Comparison of ENCODE assay signal across 10 mouse cellular contexts in genomic region chr16:33562874-33563537, GRCm38 (mm10). TPM values are rescaled to one million over a fixed set of nuclear protein-coding genes. Genes with fewer than 3 reads are reported as not detected.
A peak's percentile ranks its signal among the peaks of the same experiment; 100 is the strongest.
DNase-seq lines count a peak whose midpoint lies in the region; ATAC-seq and TF ChIP-seq lines count a peak whose summit lies in the region.
"Had no signal": no experiment of that assay in that cellular context is flagged by ENCODE, and none has a peak within 500 bp of the region (broad histone marks: within the 10 kb centered on the region; RNA-seq: fewer than 3 reads in every experiment).

No protein-coding gene starts in this region.

- peaks cover 3% of the 10 kb centered on the region for H3K4me1 ChIP-seq in embryonic fibroblast, embryonic 13.5 days (ENCODE audit: control insufficient read depth, insufficient read depth, low read length)
- peaks cover 34% of the 10 kb centered on the region for H3K4me1 ChIP-seq in intestine, embryonic 15.5 days (replicated peaks)
- H3K4me1 ChIP-seq in lung, embryonic 16.5 days (replicated peaks; ENCODE audit: control insufficient read depth, insufficient read depth, low read length): peaks cover 20% of the 10 kb centered on the region

- no peaks in the 10 kb centered on the region for H3K9me3 ChIP-seq in intestine, embryonic 15.5 days
- no peaks in the 10 kb centered on the region for H3K9me3 ChIP-seq in lung, embryonic 16.5 days (ENCODE audit: control insufficient read depth, low read length)

- no peak overlapping the region; the same call in 1 of the 2 replicates for H3K4me2 ChIP-seq in intestine, embryonic 15.5 days (replicated peaks)
- no peak overlapping the region for H3K4me2 ChIP-seq in lung, embryonic 16.5 days (ENCODE audit: low read depth, low read length)

- ATAC-seq in intestine, embryonic 15.5 days: peak; percentile 27
- ATAC-seq in lung, embryonic 16.5 days (ENCODE audit: low read depth): peak; percentile 30; the same call in 1 of the 2 replicates
- ATAC-seq: Patski had no signal

- no peak overlapping the region for H3K4me3 ChIP-seq in embryonic fibroblast, embryonic 13.5 days (ENCODE audit: insufficient read depth, low read length)
- H3K4me3 ChIP-seq in intestine, embryonic 15.5 days (replicated peaks): no peak overlapping the region
- no peak overlapping the region for H3K4me3 ChIP-seq in lung, embryonic 16.5 days (ENCODE audit: low read length)

- TF ChIP-seq CTCF in embryonic fibroblast, embryonic 13.5 days (IDR thresholded peaks at IDR 0.05; ENCODE audit: borderline replicate concordance, insufficient read depth, low read length): no peak

- no peaks in the 10 kb centered on the region for H3K27me3 ChIP-seq in intestine, embryonic 15.5 days (replicated peaks)
- H3K27me3 ChIP-seq in lung, embryonic 16.5 days (ENCODE audit: control insufficient read depth, insufficient read depth, low read depth, low read length): no peaks in the 10 kb centered on the region
- H3K27me3 ChIP-seq: Patski had no signal

- no peak for TF ChIP-seq POLR2A in embryonic fibroblast, embryonic 13.5 days (IDR thresholded peaks at IDR 0.05; ENCODE audit: low read depth, low read length)

- 46% methylated on average over 12 of the region's 12 CpGs for WGBS in intestine, embryonic 15.5 days
- 47% methylated on average over 12 of the region's 12 CpGs for WGBS in lung, embryonic 16.5 days

- H3K27ac ChIP-seq in embryonic fibroblast, embryonic 13.5 days (ENCODE audit: insufficient read depth, low read length): peak overlapping the region; percentile 19; the same call in 1 of the 2 replicates
- peak overlapping the region; percentile 82 for H3K27ac ChIP-seq in intestine, embryonic 15.5 days
- peak overlapping the region; percentile 50 for H3K27ac ChIP-seq in lung, embryonic 16.5 days (ENCODE audit: low read length)

- no peak overlapping the region for H3K9ac ChIP-seq in intestine, embryonic 15.5 days
- 0 out of 2 replicates have a peak overlapping the region, but pooled peaks have one; percentile 5 for H3K9ac ChIP-seq in lung, embryonic 16.5 days (ENCODE audit: low read length)

- peak; percentile 44 to 68 for DNase-seq in adrenal gland, adult (ENCODE audit: inconsistent age in 2 of 2, low spot score in 1 of 2)
- DNase-seq in adrenal gland, postnatal 4 days (ENCODE audit: low spot score in 2 of 2): no peak
- no peak for DNase-seq in spleen, adult 12 weeks (ENCODE audit: low spot score)
- DNase-seq in layer of hippocampus, adult 11-12 months (ENCODE audit: low spot score): no peak
- no peak for DNase-seq in natural killer cell, adult 2 months (ENCODE audit: low spot score in 2 of 2)
- DNase-seq: cerebellum, postnatal 14 days had no signal

- H3K36me3 ChIP-seq in intestine, embryonic 15.5 days: no peaks in the 10 kb centered on the region
- H3K36me3 ChIP-seq in lung, embryonic 16.5 days (ENCODE audit: control insufficient read depth, insufficient read depth, low read length): no peaks in the 10 kb centered on the region

RNA-seq across cellular contexts. Expression of gene Slc12a8, which starts 45.9 kb away (rescaled TPM):
- total RNA-seq in adrenal gland, postnatal 4 days (2021): 1 to 10 TPM; 2.4 to 2.6 TPM
- polyA plus RNA-seq in embryonic fibroblast, embryonic 13.5 days (2011; ENCODE audit: insufficient read length, low read depth, missing spikeins): 0.43 and 0.91 TPM in 2 replicates
- polyA plus RNA-seq in intestine, embryonic 15.5 days (2015; fragmentation: Nextera tagmentation; extraction: Ambion mirVana): 6.2 and 7.2 TPM in 2 replicates
- polyA plus RNA-seq in lung, embryonic 16.5 days (2015; fragmentation: Nextera tagmentation; extraction: Ambion mirVana): 0.39 and 1.0 TPM in 2 replicates

Comparison
In these comparisons a context has a peak if more than half of its experiments do, and no peak if none do; other contexts are left out.
1. DNase-seq: peak in adrenal gland, adult (2 of 2); none in adrenal gland, postnatal 4 days (0 of 2), spleen, adult 12 weeks (single experiment), layer of hippocampus, adult 11-12 months (single experiment) and natural killer cell, adult 2 months (0 of 2).
2. H3K27ac ChIP-seq: peak in every context shown above with its lines; median percentile 82 in intestine, embryonic 15.5 days; 50 in lung, embryonic 16.5 days; 19 in embryonic fibroblast, embryonic 13.5 days.